Mouse (Mus musculus) right cerebral cortex, postnatal 36 days (tissue): ENCODE data around the gene Cox4i2.

Experiments
- DNase-seq, 2 experiments: peaks; one replicate each; pipeline ENCODE4 v3.0.0; 2022; ENCODE audit warnings: low spot score in 2 of 2, mixed read lengths in 1 of 2

Gene Cox4i2

GRCm38 (mm10) chr2:152734501-152734900 lies 19.5 kb upstream of the Cox4i2 start:
- no peak for DNase-seq

GRCm38 (mm10) chr2:152734984-152735383 lies 19.0 kb upstream of the Cox4i2 start:
- peak; percentile 92 to 95 for DNase-seq

GRCm38 (mm10) chr2:152736090-152736601 lies 17.8 kb upstream of the Cox4i2 start, which contains the start of gene Id1:
TSS of gene Id1 (plus strand) at chr2:152736251.
- peak; percentile 35 to 59 for DNase-seq

GRCm38 (mm10) chr2:152736748-152737147 lies 17.2 kb upstream of the Cox4i2 start:
- DNase-seq, result no peak

- no peak for DNase-seq
Measured at GRCm38 (mm10) chr2:152737306-152738221, 16.4 kb upstream of the Cox4i2 start.

GRCm38 (mm10) chr2:152738341-152738740 lies 15.6 kb upstream of the Cox4i2 start:
- no peak for DNase-seq

- no peak for DNase-seq
Measured at GRCm38 (mm10) chr2:152739031-152739841, 14.7 kb upstream of the Cox4i2 start.

- no peak for DNase-seq
Measured at GRCm38 (mm10) chr2:152739842-152740260, 14.1 kb upstream of the Cox4i2 start.

- no peak for DNase-seq
Measured at GRCm38 (mm10) chr2:152740490-152740889, 13.5 kb upstream of the Cox4i2 start.

GRCm38 (mm10) chr2:152741153-152742041 lies 12.6 kb upstream of the Cox4i2 start:
- DNase-seq, result no peak

- no peak for DNase-seq
Measured at GRCm38 (mm10) chr2:152742435-152742834, 11.5 kb upstream of the Cox4i2 start.

- DNase-seq, result no peak
Measured at GRCm38 (mm10) chr2:152756474-152757393, 2.8 kb downstream of the Cox4i2 start.

- no peak for DNase-seq
Measured at GRCm38 (mm10) chr2:152757478-152757877, 3.5 kb downstream of the Cox4i2 start.

GRCm38 (mm10) chr2:152758351-152758750 lies 4.4 kb downstream of the Cox4i2 start:
- no peak for DNase-seq

GRCm38 (mm10) chr2:152763310-152763709 lies 9.3 kb downstream of the Cox4i2 start:
- no peak for DNase-seq

- no peak for DNase-seq
Measured at GRCm38 (mm10) chr2:152764172-152765044, 10.4 kb downstream of the Cox4i2 start.

- no peak for DNase-seq
Measured at GRCm38 (mm10) chr2:152765045-152765674, 11.2 kb downstream of the Cox4i2 start.

- DNase-seq, result peak; percentile 68 to 78
Measured at GRCm38 (mm10) chr2:152766387-152767123, 12.6 kb downstream of the Cox4i2 start.
